Mouse (Mus musculus) forebrain, embryonic 14.5 days (tissue): Measurements from ENCODE around the gene Nr5a1. TPM values are rescaled to one million over a fixed set of nuclear protein-coding genes. Genes with fewer than 3 reads are reported as not detected.

Source experiments
- ATAC-seq: fragments of 200-750 bp; cut with Nextera tagmentation; 2 replicates; pipeline ENCODE4 v1.8.0; 2017; ENCODE audit warnings: mild to moderate bottlenecking, moderate library complexity
- DNase-seq: peaks from one replicate; pipeline ENCODE4 v3.0.0-alpha.2; 2015; ENCODE audit warnings: low spot score
- H3K27ac ChIP-seq: fragments of 300-500 bp; sonication (generic); 2 replicates; pipeline ENCODE4 v1.5.1; 2014; ENCODE audit warnings: low read depth, mild to moderate bottlenecking, control low read depth, low read length, moderate library complexity
- H3K27me3 ChIP-seq: fragments of 300-500 bp; sonication (generic); replicated peaks from 2 replicates; pipeline ENCODE4 v1.6.1; 2014; ENCODE audit warnings: low read length, control low read depth, mixed read lengths; ENCODE audit not compliant: control insufficient read depth, insufficient read depth
- H3K36me3 ChIP-seq: fragments of 300-500 bp; sonication (generic); 2 replicates; pipeline ENCODE4 v1.6.1; 2014; ENCODE audit warnings: low read length, control low read depth; ENCODE audit not compliant: control insufficient read depth, insufficient read depth
- H3K4me1 ChIP-seq: fragments of 300-500 bp; sonication (generic); 2 replicates; pipeline ENCODE4 v1.6.1; 2014; ENCODE audit warnings: antibody characterized with exemption, low read length, control low read depth; ENCODE audit not compliant: control insufficient read depth, insufficient read depth
- H3K4me2 ChIP-seq: fragments of 300-500 bp; sonication (generic); 2 replicates; pipeline ENCODE4 v1.6.1; 2014; ENCODE audit warnings: mild to moderate bottlenecking, control low read depth, low read length
- H3K4me3 ChIP-seq: fragments of 300-500 bp; sonication (generic); 2 replicates; pipeline ENCODE4 v1.5.1; 2014; ENCODE audit warnings: low read depth, low read length, control low read depth
- H3K9ac ChIP-seq: fragments of 300-500 bp; sonication (generic); 2 replicates; pipeline ENCODE4 v1.6.1; 2014; ENCODE audit warnings: mild to moderate bottlenecking, low read length, control low read depth, moderate library complexity
- H3K9me3 ChIP-seq: fragments of 300-500 bp; sonication (generic); replicated peaks from 2 replicates; pipeline ENCODE4 v1.6.1; 2016; ENCODE audit warnings: low read length, control low read depth, mixed read lengths; ENCODE audit not compliant: control insufficient read depth
- WGBS: fragments of 180-500 bp; shearing (Covaris S2); extraction: QIAGEN DNeasy Blood & Tissue Kit; methylation state at CpG from one replicate; pipeline ENCODE4 v1.1.7; 2014; 5-methylcytosine and 5-hydroxymethylcytosine counted together
- polyA plus RNA-seq: library from polyadenylated mRNA; unstranded; fragments of >200 nt; fragmentation: Nextera tagmentation; extraction: Ambion mirVana; gene quantifications from 2 replicates; pipeline ENCODE4 v1.2.1, GENCODE M21; 2014

The Nr5a1 gene
- polyA plus RNA-seq, 1 experiment from 2014 or later, result 1.3 TPM

DNA sequence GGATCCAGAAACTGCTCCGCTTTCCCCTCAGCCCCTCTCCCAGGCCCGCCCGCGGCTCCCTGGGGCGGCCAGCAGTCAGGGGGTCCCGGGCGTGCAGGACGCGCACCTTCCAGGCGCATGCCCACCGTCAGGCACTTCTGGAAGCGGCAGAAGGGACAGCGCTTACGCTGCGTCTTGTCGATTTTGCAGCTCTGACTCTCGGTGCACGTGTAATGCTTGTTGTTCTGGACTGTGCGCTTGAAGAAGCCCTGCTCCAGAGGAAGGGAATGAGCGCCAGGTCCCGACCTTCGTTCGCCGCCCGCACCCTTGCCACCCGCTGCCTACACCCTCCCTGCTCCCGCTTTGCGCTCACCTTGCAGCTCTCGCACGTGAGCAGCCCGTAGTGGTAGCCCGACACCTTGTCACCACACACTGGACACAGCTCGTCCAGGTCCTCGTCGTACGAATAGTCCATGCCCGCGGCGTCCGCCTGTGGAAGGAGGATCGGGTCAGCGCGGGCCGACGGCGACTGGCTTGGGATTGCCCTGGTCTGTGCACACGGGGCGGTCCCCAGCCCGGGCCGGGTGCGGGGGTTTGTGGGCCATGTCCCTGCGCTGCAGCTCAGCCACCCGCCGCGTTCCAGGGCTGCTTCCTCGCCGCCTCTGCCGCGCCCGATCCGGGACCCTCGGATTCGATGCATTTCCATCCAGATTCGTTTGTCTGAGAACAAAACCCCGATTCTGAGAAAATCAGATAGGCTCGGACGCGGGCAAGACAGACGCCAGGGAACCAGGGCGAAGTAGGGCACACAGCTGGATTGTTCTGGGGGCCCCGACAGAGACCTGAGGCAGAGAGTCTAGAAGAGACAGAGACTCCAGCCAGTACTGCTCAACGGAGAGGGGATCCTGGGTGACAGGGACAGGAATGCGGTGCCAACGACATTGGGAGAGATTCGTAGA is 3.8 kb downstream of the Nr5a1 start:
- Histone ChIP-seq H3K36me3 (no peaks in the 10 kb centered on the region), H3K27ac (no peak overlapping the region), H3K4me3 (peak overlapping the region; percentile 16), H3K4me2 (peak overlapping the region; percentile 42), H3K27me3 (peaks cover 84% of the 10 kb centered on the region), H3K9me3 (no peaks in the 10 kb centered on the region), H3K4me1 (peaks cover 7% of the 10 kb centered on the region), H3K9ac (peak overlapping the region; percentile 21; the same call in 1 of the 2 replicates)
- peak; percentile 45 for DNase-seq
- WGBS, result 1% methylated on average over 75 of the region's 75 CpGs
- ATAC-seq, result peak; percentile 25; the same call in 1 of the 2 replicates

DNA sequence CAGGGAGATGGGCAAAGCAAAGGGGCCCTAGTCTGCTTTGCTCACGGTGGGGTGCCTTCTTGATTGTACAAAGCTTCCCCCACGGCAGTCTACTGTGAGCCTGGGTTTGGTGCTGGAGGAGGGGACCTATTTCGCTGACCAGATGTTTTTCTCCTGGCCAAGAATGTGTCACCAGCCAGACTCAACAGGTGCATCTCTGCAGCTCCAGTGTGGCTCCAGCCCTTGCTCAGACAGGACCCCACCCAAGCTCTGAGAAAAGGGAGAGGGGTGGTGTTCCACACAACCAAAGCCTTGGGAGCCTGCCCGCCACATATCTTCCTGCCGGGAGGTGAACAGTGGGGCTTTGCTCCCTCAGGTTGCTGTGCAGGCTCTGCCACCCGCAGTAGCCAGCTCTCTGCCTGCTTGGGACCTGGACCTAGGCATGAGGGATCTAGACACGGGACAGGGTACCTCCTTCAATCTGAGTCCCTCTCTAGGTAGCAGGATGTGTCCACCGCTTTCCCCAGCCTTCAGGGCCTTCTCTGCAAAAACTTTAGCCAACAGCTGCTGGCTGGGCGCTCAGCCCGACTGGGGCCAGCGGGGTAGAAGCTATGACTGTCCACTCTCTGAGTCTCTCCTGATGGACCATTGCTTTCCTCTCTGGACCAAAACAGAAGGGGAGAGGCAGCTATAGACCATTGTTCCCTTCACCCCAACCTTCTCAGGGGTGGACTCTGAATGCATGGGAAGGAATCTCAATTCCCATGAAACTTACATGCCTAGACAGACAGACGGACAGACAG is 5.2 kb downstream of the Nr5a1 start:
- H3K4me1 ChIP-seq, result peaks cover 7% of the 10 kb centered on the region
- DNase-seq (no peak), ATAC-seq (no peak)
- no peak overlapping the region for H3K4me3 ChIP-seq
- H3K4me2 ChIP-seq, result no peak overlapping the region
- peaks cover 94% of the 10 kb centered on the region for H3K27me3 ChIP-seq
- H3K9me3 ChIP-seq, result no peaks in the 10 kb centered on the region
- no peak overlapping the region for H3K9ac ChIP-seq
- no peaks in the 10 kb centered on the region for H3K36me3 ChIP-seq
- no peak overlapping the region for H3K27ac ChIP-seq
- WGBS, result 23% methylated on average over 12 of the region's 12 CpGs

DNA sequence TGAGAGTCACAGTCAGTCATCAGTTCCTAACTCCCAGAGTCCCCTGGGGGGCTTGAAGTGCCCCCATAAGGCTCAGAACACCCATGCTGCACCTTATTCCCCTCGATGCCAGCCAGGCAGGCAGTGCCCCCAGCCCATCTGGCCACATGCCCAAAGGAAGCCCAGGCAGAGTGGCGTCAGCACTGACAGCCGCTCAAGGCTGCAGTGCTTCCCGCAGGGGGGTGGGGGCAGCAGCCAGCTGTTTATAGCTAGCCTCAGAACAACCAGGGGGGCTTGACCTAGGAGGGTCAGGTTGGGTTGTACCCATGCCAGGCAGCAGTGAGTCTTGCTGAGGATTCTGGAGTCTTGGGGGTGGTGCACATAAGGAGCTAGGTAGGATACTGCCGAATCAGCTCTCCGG is 7.7 kb downstream of the Nr5a1 start:
- Histone ChIP-seq H3K27me3 (peaks cover 80% of the 10 kb centered on the region), H3K9ac (no peak overlapping the region), H3K4me1 (peaks cover 7% of the 10 kb centered on the region), H3K4me3 (no peak overlapping the region), H3K4me2 (no peak overlapping the region), H3K9me3 (no peaks in the 10 kb centered on the region), H3K36me3 (no peaks in the 10 kb centered on the region), H3K27ac (no peak overlapping the region)
- no peak for DNase-seq
- no peak for ATAC-seq
- WGBS, result 32% methylated on average over 6 of the region's 6 CpGs

DNA sequence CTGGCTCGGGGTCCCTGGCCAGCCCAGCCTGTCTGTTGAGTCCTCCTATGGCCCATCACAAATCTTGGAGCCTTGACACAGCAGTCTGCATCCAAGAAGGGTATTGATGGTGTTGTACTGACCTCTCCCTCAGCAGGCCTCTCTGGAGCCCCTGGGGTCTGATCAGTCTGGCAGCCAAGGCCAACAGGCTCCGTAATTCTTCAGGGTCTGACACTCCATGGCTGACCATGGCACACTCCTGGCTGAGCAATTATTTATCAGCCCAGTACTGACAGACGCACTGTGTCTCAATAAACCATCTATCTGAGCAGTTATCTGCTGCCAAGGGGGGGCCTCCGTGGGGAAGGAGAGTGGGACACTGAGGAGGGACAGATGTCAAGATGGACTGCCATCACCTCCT is 9.3 kb downstream of the Nr5a1 start:
- Histone ChIP-seq H3K27ac (no peak overlapping the region), H3K4me2 (no peak overlapping the region), H3K27me3 (peaks cover 81% of the 10 kb centered on the region), H3K9ac (no peak overlapping the region), H3K4me1 (no peaks in the 10 kb centered on the region), H3K36me3 (no peaks in the 10 kb centered on the region), H3K9me3 (no peaks in the 10 kb centered on the region), H3K4me3 (no peak overlapping the region)
- 0 out of 2 replicates have a peak, but pooled peaks have one; percentile 13 for ATAC-seq
- DNase-seq, result no peak
- 76% methylated on average over 4 of the region's 4 CpGs for WGBS

DNA sequence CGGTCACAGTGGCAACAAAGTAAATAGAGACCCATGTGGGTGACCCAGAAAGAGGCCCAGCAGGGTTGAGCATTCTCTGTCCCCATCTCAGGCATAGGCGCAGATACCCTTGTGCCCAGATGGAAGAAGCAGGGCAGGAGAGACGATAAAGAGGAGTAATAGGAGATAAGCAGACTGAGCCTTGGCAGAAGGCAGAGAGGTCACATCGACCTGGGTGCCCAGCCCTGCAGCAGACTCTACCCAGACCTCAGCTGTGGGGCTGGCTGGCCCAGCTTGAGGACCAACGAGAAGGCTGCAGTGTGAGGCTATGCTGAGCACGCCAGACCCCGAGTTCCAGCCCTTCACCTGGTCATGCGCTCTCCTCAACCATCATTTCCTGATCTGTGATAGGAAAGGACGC is 10.0 kb downstream of the Nr5a1 start:
- H3K4me1 ChIP-seq, result no peaks in the 10 kb centered on the region
- no peak overlapping the region for H3K9ac ChIP-seq
- H3K27ac ChIP-seq, result no peak overlapping the region
- no peaks in the 10 kb centered on the region for H3K9me3 ChIP-seq
- ATAC-seq, result no peak
- WGBS, result 82% methylated on average over 9 of the region's 9 CpGs
- H3K4me3 ChIP-seq, result no peak overlapping the region
- H3K27me3 ChIP-seq, result peaks cover 81% of the 10 kb centered on the region
- no peaks in the 10 kb centered on the region for H3K36me3 ChIP-seq
- no peak for DNase-seq
- no peak overlapping the region for H3K4me2 ChIP-seq

DNA sequence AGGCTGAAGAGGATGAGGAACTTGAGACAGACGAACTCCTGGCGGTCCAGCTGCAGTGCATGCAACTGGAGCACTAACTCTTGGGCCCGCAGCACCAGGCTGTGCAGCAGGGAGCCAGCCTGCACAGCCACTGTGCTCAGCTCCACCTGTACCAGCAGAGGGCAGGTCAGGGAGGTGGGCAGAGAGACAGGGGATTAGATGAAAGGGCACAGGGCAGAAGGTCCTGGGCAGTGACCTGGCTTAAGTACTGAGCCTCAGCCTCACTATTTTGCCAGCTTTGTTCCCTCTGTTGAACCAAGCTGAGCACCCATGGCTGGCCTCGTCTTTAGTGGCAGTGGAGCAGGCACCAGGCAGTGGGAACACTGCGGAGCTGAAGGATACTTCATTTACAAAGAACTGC is 14.2 kb downstream of the Nr5a1 start:
- Histone ChIP-seq H3K4me1 (peaks cover 6% of the 10 kb centered on the region), H3K27ac (no peak overlapping the region), H3K9me3 (no peaks in the 10 kb centered on the region), H3K36me3 (no peaks in the 10 kb centered on the region), H3K27me3 (peaks cover 74% of the 10 kb centered on the region), H3K9ac (no peak overlapping the region), H3K4me2 (no peak overlapping the region), H3K4me3 (no peak overlapping the region)
- ATAC-seq (no peak), DNase-seq (no peak)
- 53% methylated on average over 5 of the region's 5 CpGs for WGBS

DNA sequence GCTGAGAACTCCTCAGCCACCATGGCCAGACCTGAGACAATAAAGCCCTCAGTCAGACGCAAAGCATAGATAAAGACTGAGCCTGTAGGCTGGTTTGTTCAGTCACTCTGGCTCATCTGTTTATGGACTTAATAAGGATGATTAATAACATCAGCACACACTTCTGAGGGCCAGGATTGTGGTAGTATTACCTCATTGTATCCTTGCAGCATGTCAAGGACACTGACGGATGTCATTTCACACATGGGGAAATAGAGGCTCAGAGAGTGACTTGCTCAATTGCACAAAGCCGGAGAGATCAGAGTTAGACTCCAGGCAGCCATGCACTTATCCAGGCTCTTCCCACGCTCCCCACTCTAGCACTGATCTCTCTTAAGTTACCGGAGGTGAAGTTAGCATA is 15.7 kb downstream of the Nr5a1 start:
- Histone ChIP-seq H3K27ac (no peak overlapping the region), H3K27me3 (peaks cover 74% of the 10 kb centered on the region), H3K36me3 (no peaks in the 10 kb centered on the region), H3K4me3 (no peak overlapping the region), H3K9ac (no peak overlapping the region), H3K4me2 (no peak overlapping the region), H3K4me1 (peaks cover 6% of the 10 kb centered on the region), H3K9me3 (no peaks in the 10 kb centered on the region)
- ATAC-seq (no peak), DNase-seq (no peak)
- 84% methylated on average over 5 of the region's 5 CpGs for WGBS

DNA sequence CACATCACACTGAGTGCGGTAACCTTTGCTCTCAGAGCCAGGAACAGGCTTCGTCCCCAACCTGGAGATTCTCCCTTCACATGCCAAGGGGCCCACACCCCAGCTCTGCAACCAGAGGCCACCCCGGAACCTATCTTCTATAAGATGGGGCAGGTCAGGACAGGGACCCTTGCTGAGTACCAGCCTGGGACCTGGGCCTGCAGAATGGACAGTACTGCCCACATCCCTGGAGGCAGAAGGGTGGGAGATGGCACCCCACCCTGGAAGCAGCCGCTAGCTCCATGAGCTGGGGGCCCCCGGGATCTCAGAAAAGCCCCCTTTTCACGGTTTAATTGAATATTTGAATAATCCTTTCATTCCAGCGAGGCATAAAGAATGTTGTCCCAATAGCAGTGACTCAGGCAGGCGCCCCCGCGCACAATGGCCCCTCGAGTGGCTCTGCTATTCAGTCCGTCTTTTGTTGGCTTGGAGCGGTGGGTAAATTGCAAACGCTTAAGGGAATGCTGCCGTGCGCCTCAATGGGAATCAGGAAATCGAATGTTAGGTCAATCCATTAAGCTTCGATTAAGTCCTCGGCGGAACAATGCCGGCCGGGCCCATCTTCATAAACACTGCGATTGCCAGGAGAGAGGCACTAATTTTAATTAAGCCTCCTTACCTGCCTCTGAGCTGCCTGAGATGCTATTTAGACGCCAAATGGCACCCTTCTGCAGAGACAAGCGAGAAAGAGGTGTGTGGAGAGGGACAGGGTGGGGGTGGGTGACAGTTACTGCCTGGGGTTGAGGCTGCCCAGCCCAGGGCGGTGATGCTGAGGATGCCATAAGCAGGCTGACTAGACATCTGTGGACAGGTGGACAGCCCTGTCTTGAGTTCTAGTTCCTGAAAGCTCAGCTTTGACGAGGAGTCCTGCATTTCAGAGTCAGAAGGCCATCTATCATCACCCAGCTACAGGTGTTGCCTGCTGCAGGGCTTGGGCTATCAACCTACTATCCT is 16.9 kb downstream of the Nr5a1 start:
- Histone ChIP-seq H3K4me2 (0 out of 2 replicates have a peak overlapping the region, but pooled peaks have one; percentile 1), H3K9ac (peak overlapping the region; percentile 29; the same call in 1 of the 2 replicates), H3K9me3 (no peaks in the 10 kb centered on the region), H3K27ac (no peak overlapping the region), H3K36me3 (no peaks in the 10 kb centered on the region), H3K27me3 (peaks cover 81% of the 10 kb centered on the region), H3K4me3 (no peak overlapping the region), H3K4me1 (peaks cover 6% of the 10 kb centered on the region)
- WGBS, result 6% methylated on average over 27 of the region's 27 CpGs
- peak; percentile 49; the same call in 1 of the 2 replicates for ATAC-seq
- peak; percentile 61 for DNase-seq
